Mouse (Mus musculus) neural tube, embryonic 11.5 days (tissue): Measurements from ENCODE around the gene Hcfc1r1. TPM values are rescaled to one million over a fixed set of nuclear protein-coding genes. Genes with fewer than 3 reads are reported as not detected.

ENCODE experiments used
- ATAC-seq: fragments of 200-750 bp; cut with Nextera tagmentation; 2 replicates; pipeline ENCODE4 v1.8.0; 2017; ENCODE audit warnings: moderate number of reproducible peaks, mild to moderate bottlenecking, moderate TSS enrichment, moderate library complexity; ENCODE audit not compliant: insufficient read depth, low FRiP score, low TSS enrichment
- DNase-seq: peaks from one replicate; pipeline ENCODE4 v3.0.0-alpha.2; 2015; ENCODE audit warnings: low spot score
- H3K27ac ChIP-seq: fragments of 300-500 bp; sonication (generic); 2 replicates; pipeline ENCODE4 v1.5.1; 2014; ENCODE audit warnings: low read depth, mild to moderate bottlenecking, low read length
- H3K27me3 ChIP-seq: fragments of 300-500 bp; sonication (generic); 2 replicates; pipeline ENCODE4 v1.6.1; 2014; ENCODE audit warnings: mild to moderate bottlenecking, low read length, mixed read lengths; ENCODE audit not compliant: control insufficient read depth, insufficient read depth
- H3K36me3 ChIP-seq: fragments of 300-500 bp; sonication (generic); 2 replicates; pipeline ENCODE4 v1.6.1; 2014; ENCODE audit warnings: mild to moderate bottlenecking, low read length, moderate library complexity, mixed read lengths; ENCODE audit not compliant: control insufficient read depth, insufficient read depth
- H3K4me1 ChIP-seq: fragments of 300-500 bp; sonication (generic); 2 replicates; pipeline ENCODE4 v1.6.1; 2014; ENCODE audit warnings: low read length, mixed read lengths; ENCODE audit not compliant: control insufficient read depth, insufficient read depth
- H3K4me2 ChIP-seq: fragments of 300-500 bp; sonication (generic); 2 replicates; pipeline ENCODE4 v1.6.1; 2014; ENCODE audit warnings: low read depth, mild to moderate bottlenecking, moderate library complexity
- H3K4me3 ChIP-seq: fragments of 300-500 bp; sonication (generic); 2 replicates; pipeline ENCODE4 v1.5.1; 2014; ENCODE audit warnings: low read depth, low read length
- H3K9ac ChIP-seq: fragments of 300-500 bp; sonication (generic); 2 replicates; pipeline ENCODE4 v1.6.1; 2014; ENCODE audit warnings: mild to moderate bottlenecking, low read length
- H3K9me3 ChIP-seq: fragments of 300-500 bp; sonication (generic); 2 replicates; pipeline ENCODE4 v1.6.1; 2016; ENCODE audit warnings: low read length; ENCODE audit not compliant: control insufficient read depth
- WGBS: fragments of 180-500 bp; shearing (Covaris S2); extraction: QIAGEN DNeasy Blood & Tissue Kit; methylation state at CpG from one replicate; pipeline ENCODE4 v1.1.7; 2014; 5-methylcytosine and 5-hydroxymethylcytosine counted together
- polyA plus RNA-seq: library from polyadenylated mRNA; unstranded; fragments of >200 nt; fragmentation: Nextera tagmentation; extraction: Ambion mirVana; gene quantifications from 2 replicates; pipeline ENCODE4 v1.2.1, GENCODE M21; 2014

The Hcfc1r1 gene
- polyA plus RNA-seq, 1 experiment from 2014 or later = 52.5 TPM

GRCm38 (mm10) chr17:23699131-23700077, 26.0 kb downstream of the Hcfc1r1 start:
- Histone ChIP-seq H3K9me3 (no peaks in the 10 kb centered on the region), H3K36me3 (no peaks in the 10 kb centered on the region), H3K27ac (no peak overlapping the region), H3K9ac (peak overlapping the region; percentile 57), H3K27me3 (peaks cover 22% of the 10 kb centered on the region), H3K4me3 (peak overlapping the region; percentile 67), H3K4me1 (no peaks in the 10 kb centered on the region), H3K4me2 (peak overlapping the region; percentile 99)
- DNase-seq (peak; percentile 21), ATAC-seq (peak; percentile 49)
- under 1% methylated on average over 61 of the region's 101 CpGs for WGBS

- under 1% methylated on average over 28 of the region's 28 CpGs for WGBS
- Histone ChIP-seq H3K9me3 (no peaks in the 10 kb centered on the region), H3K4me1 (no peaks in the 10 kb centered on the region), H3K27me3 (peaks cover 22% of the 10 kb centered on the region), H3K36me3 (no peaks in the 10 kb centered on the region), H3K4me2 (peak overlapping the region; percentile 99), H3K4me3 (peak overlapping the region; percentile 67), H3K9ac (peak overlapping the region; percentile 57), H3K27ac (no peak overlapping the region)
- DNase-seq = peak; percentile 89
- ATAC-seq = peak; percentile 97
These were observed 26.7 kb downstream of the Hcfc1r1 start for GRCm38 (mm10) chr17:23700079-23700478.

GRCm38 (mm10) chr17:23703301-23703700, 29.9 kb downstream of the Hcfc1r1 start:
- H3K4me2 ChIP-seq = no peak overlapping the region
- no peak overlapping the region for H3K9ac ChIP-seq
- WGBS = 88% methylated on average over 9 of the region's 9 CpGs
- no peaks in the 10 kb centered on the region for H3K4me1 ChIP-seq
- no peaks in the 10 kb centered on the region for H3K36me3 ChIP-seq
- H3K9me3 ChIP-seq = no peaks in the 10 kb centered on the region
- ATAC-seq (no peak), DNase-seq (no peak)
- no peak overlapping the region for H3K4me3 ChIP-seq
- H3K27ac ChIP-seq = no peak overlapping the region
- H3K27me3 ChIP-seq = peaks cover 18% of the 10 kb centered on the region

- 64% methylated on average over 7 of the region's 7 CpGs for WGBS
- H3K4me2 ChIP-seq = no peak overlapping the region
- no peaks in the 10 kb centered on the region for H3K36me3 ChIP-seq
- ATAC-seq (no peak), DNase-seq (no peak)
- no peaks in the 10 kb centered on the region for H3K4me1 ChIP-seq
- H3K27me3 ChIP-seq = peaks cover 7% of the 10 kb centered on the region
- H3K4me3 ChIP-seq = no peak overlapping the region
- no peak overlapping the region for H3K9ac ChIP-seq
- H3K27ac ChIP-seq = no peak overlapping the region
- H3K9me3 ChIP-seq = no peaks in the 10 kb centered on the region
These were observed 31.3 kb downstream of the Hcfc1r1 start for GRCm38 (mm10) chr17:23704741-23705140.

- 68% methylated on average over 7 of the region's 7 CpGs for WGBS
- H3K4me2 ChIP-seq = no peak overlapping the region
- no peaks in the 10 kb centered on the region for H3K9me3 ChIP-seq
- H3K4me1 ChIP-seq = no peaks in the 10 kb centered on the region
- peaks cover 3% of the 10 kb centered on the region; the same call in 1 of the 2 replicates for H3K27me3 ChIP-seq
- no peak overlapping the region for H3K9ac ChIP-seq
- no peak for DNase-seq
- H3K36me3 ChIP-seq = no peaks in the 10 kb centered on the region
- no peak overlapping the region for H3K4me3 ChIP-seq
- H3K27ac ChIP-seq = no peak overlapping the region
- no peak for ATAC-seq
These were observed 32.2 kb downstream of the Hcfc1r1 start for GRCm38 (mm10) chr17:23705525-23706104.

GRCm38 (mm10) chr17:23706212-23706611, 32.8 kb downstream of the Hcfc1r1 start:
- WGBS = 0% methylated on average over 3 of the region's 3 CpGs
- Histone ChIP-seq H3K27me3 (no peaks in the 10 kb centered on the region), H3K9me3 (no peaks in the 10 kb centered on the region), H3K4me2 (no peak overlapping the region), H3K4me1 (no peaks in the 10 kb centered on the region), H3K9ac (no peak overlapping the region), H3K4me3 (no peak overlapping the region), H3K27ac (no peak overlapping the region), H3K36me3 (no peaks in the 10 kb centered on the region)
- ATAC-seq (peak; percentile 45), DNase-seq (peak; percentile 75)

- ATAC-seq (no peak), DNase-seq (no peak)
- WGBS = 64% methylated on average over 2 of the region's 2 CpGs
- H3K27ac ChIP-seq = no peak overlapping the region
- no peak overlapping the region for H3K9ac ChIP-seq
- no peaks in the 10 kb centered on the region for H3K36me3 ChIP-seq
- no peaks in the 10 kb centered on the region for H3K9me3 ChIP-seq
- H3K4me1 ChIP-seq = no peaks in the 10 kb centered on the region
- no peak overlapping the region for H3K4me3 ChIP-seq
- no peak overlapping the region for H3K4me2 ChIP-seq
- no peaks in the 10 kb centered on the region for H3K27me3 ChIP-seq
These were observed 43.6 kb downstream of the Hcfc1r1 start for GRCm38 (mm10) chr17:23717003-23717402.

- H3K9ac ChIP-seq = no peak overlapping the region
- no peak overlapping the region for H3K4me2 ChIP-seq
- H3K4me1 ChIP-seq = no peaks in the 10 kb centered on the region
- 42% methylated on average over 1 of the region's 1 CpGs for WGBS
- H3K27me3 ChIP-seq = no peaks in the 10 kb centered on the region
- no peak overlapping the region for H3K27ac ChIP-seq
- DNase-seq (no peak), ATAC-seq (no peak)
- no peaks in the 10 kb centered on the region for H3K9me3 ChIP-seq
- H3K4me3 ChIP-seq = no peak overlapping the region
- H3K36me3 ChIP-seq = no peaks in the 10 kb centered on the region
These were observed 46.1 kb downstream of the Hcfc1r1 start for GRCm38 (mm10) chr17:23719455-23719854.
